Mouse (Mus musculus): ENCODE data around the gene Armt1.

Armt1 gene

GRCm38 (mm10) chr10:4432123-4432931 lies at the start of gene Armt1, which contains the start of gene Rmnd1:
Gene Armt1, plus strand, starts transcription at chr10:4432467.
Gene Rmnd1, minus strand, starts transcription at chr10:4432388.
- DNase-seq (ENCODE audit: low read depth), result peak; percentile 95

GRCm38 (mm10) chr10:4384244-4384643 lies 48.0 kb upstream of the Armt1 start:
- DNase-seq (ENCODE audit: low read depth), result no peak

GRCm38 (mm10) chr10:4386609-4387591 lies 45.4 kb upstream of the Armt1 start:
- DNase-seq (ENCODE audit: low read depth), result peak; percentile 97

- peak; percentile 74 for DNase-seq (ENCODE audit: low read depth)
Measured at GRCm38 (mm10) chr10:4387701-4388383, 44.4 kb upstream of the Armt1 start, which contains the start of gene Zbtb2. Gene Zbtb2, minus strand, starts transcription at chr10:4388108.

- DNase-seq (ENCODE audit: low read depth), result no peak
Measured at GRCm38 (mm10) chr10:4388384-4388745, 43.9 kb upstream of the Armt1 start.

GRCm38 (mm10) chr10:4389036-4389435 lies 43.2 kb upstream of the Armt1 start:
- DNase-seq (ENCODE audit: low read depth), result peak; percentile 51

- DNase-seq (ENCODE audit: low read depth), result no peak
Measured at GRCm38 (mm10) chr10:4389461-4390112, 42.7 kb upstream of the Armt1 start.

- DNase-seq (ENCODE audit: low read depth), result no peak
Measured at GRCm38 (mm10) chr10:4390550-4390949, 41.7 kb upstream of the Armt1 start.

GRCm38 (mm10) chr10:4391076-4391475 lies 41.2 kb upstream of the Armt1 start:
- DNase-seq (ENCODE audit: low read depth), result no peak

GRCm38 (mm10) chr10:4391851-4392250 lies 40.4 kb upstream of the Armt1 start:
- peak; percentile 65 for DNase-seq (ENCODE audit: low read depth)

- DNase-seq (ENCODE audit: low read depth), result no peak
Measured at GRCm38 (mm10) chr10:4395321-4395720, 36.9 kb upstream of the Armt1 start.

GRCm38 (mm10) chr10:4398058-4398457 lies 34.2 kb upstream of the Armt1 start:
- no peak for DNase-seq (ENCODE audit: low read depth)

- peak; percentile 77 for DNase-seq (ENCODE audit: low read depth)
Measured at GRCm38 (mm10) chr10:4404895-4405491, 27.3 kb upstream of the Armt1 start.

GRCm38 (mm10) chr10:4405511-4405910 lies 26.8 kb upstream of the Armt1 start:
- no peak for DNase-seq (ENCODE audit: low read depth)

- no peak for DNase-seq (ENCODE audit: low read depth)
Measured at GRCm38 (mm10) chr10:4407191-4407590, 25.1 kb upstream of the Armt1 start.

- DNase-seq (ENCODE audit: low read depth), result no peak
Measured at GRCm38 (mm10) chr10:4425245-4425644, 7.0 kb upstream of the Armt1 start.

- peak; percentile 28 for DNase-seq (ENCODE audit: low read depth)
Measured at GRCm38 (mm10) chr10:4430399-4430798, 1.9 kb upstream of the Armt1 start.

- DNase-seq (ENCODE audit: low read depth), result no peak
Measured at GRCm38 (mm10) chr10:4430826-4431225, 1.4 kb upstream of the Armt1 start.

- no peak for DNase-seq (ENCODE audit: low read depth)
Measured at GRCm38 (mm10) chr10:4431746-4432122, 533 bp upstream of the Armt1 start.

GRCm38 (mm10) chr10:4432996-4433755 lies 909 bp downstream of the Armt1 start:
- DNase-seq (ENCODE audit: low read depth), result peak; percentile 52
